Mouse (Mus musculus) hindbrain, postnatal 0 days (tissue): ENCODE data around the gene 2310022B05Rik. TPM values are rescaled to one million over a fixed set of nuclear protein-coding genes. Genes with fewer than 3 reads are reported as not detected.

Experiments used
- ATAC-seq: fragments of 200-750 bp; cut with Nextera tagmentation; 2 replicates; pipeline ENCODE4 v1.8.0; 2017; ENCODE audit warnings: mild to moderate bottlenecking, moderate TSS enrichment, moderate library complexity
- DNase-seq: peaks from one replicate; pipeline ENCODE4 v3.0.0-alpha.2; 2015; ENCODE audit warnings: low spot score
- H3K27ac ChIP-seq: fragments of 300-500 bp; sonication (generic); 2 replicates; pipeline ENCODE4 v1.5.1; 2014; ENCODE audit warnings: mild to moderate bottlenecking
- H3K27me3 ChIP-seq: fragments of 300-500 bp; sonication (generic); 2 replicates; pipeline ENCODE4 v1.6.1; 2014; ENCODE audit warnings: low read length, mixed read lengths; ENCODE audit not compliant: insufficient read depth
- H3K36me3 ChIP-seq: fragments of 300-500 bp; sonication (generic); 2 replicates; pipeline ENCODE4 v1.6.1; 2014; ENCODE audit warnings: low read length, mixed read lengths; ENCODE audit not compliant: insufficient read depth
- H3K4me1 ChIP-seq: fragments of 300-500 bp; sonication (generic); 2 replicates; pipeline ENCODE4 v1.6.1; 2014; ENCODE audit warnings: antibody characterized with exemption, low read length, mixed read lengths; ENCODE audit not compliant: insufficient read depth
- H3K4me2 ChIP-seq: fragments of 300-500 bp; sonication (generic); 2 replicates; pipeline ENCODE4 v1.6.1; 2014; ENCODE audit warnings: low read depth, mild to moderate bottlenecking, low read length, moderate library complexity, mixed read lengths
- H3K4me3 ChIP-seq: fragments of 300-500 bp; sonication (generic); 2 replicates; pipeline ENCODE4 v1.5.1; 2014; ENCODE audit warnings: low read length
- H3K9ac ChIP-seq: fragments of 300-500 bp; sonication (generic); replicated peaks from 2 replicates; pipeline ENCODE4 v1.6.1; 2014; ENCODE audit warnings: mild to moderate bottlenecking, low read length, moderate library complexity, mixed read lengths
- H3K9me3 ChIP-seq: fragments of 300-500 bp; sonication (generic); 2 replicates; pipeline ENCODE4 v1.6.1; 2016; ENCODE audit warnings: low read length, mixed read lengths
- CTCF ChIP-seq: IDR thresholded peaks from 2 replicates; pipeline ENCODE4 v1.5.1; 2016; ENCODE audit warnings: antibody characterized with exemption, control low read depth, low read depth
- WGBS: fragments of 180-500 bp; shearing (Covaris S2); extraction: QIAGEN DNeasy Blood & Tissue Kit; methylation state at CpG from one replicate; pipeline ENCODE4 v1.1.7; 2014; 5-methylcytosine and 5-hydroxymethylcytosine counted together
- polyA plus RNA-seq: library from polyadenylated mRNA; unstranded; fragments of >200 nt; fragmentation: Nextera tagmentation; extraction: Ambion mirVana; gene quantifications from 2 replicates; pipeline ENCODE4 v1.2.1, GENCODE M21; 2015
- total RNA-seq: library from RNA; depleted of rRNA; stranded (reverse); fragments of >200 nt; gene quantifications from 2 replicates; pipeline ENCODE4 v1.2.3, GENCODE M21; 2014

Gene 2310022B05Rik
- total and polyA plus RNA-seq, 2 experiments from 2014 or later: 30.2 to 106 TPM

DNA sequence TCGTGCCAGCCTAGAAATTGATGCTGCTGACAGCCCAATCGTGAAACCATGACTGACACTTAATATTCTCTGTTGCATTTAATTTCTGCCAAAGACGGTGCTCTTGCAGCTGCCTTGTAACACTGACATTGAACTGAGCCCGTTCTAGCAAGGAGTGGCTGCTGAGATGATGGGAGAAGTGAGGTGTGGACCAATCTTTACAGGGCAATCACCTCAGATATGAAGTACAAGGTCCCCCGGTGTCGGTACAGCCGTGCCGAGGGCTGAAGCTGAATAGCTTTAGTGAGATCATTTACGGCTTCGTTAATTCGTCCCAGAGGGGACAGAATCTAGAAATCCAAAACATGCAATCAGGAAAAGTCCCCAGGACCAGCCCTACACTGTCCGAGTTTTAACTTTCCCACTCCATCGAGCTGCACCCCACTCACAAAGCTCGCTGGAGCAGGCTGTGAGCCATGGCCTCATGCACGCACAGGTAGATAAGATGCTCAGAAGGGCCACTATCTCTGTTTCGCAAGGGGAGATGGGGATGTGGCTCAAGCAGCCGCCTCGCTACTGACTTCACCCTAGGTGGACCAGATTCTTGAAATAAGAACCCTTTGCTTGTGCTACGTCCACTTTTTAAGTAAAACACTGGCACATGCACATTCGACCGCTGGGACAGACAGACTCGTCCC, 32.4 kb upstream of the 2310022B05Rik start:
- whole genome bisulfite sequencing: 94% methylated on average over 22 of the region's 22 CpGs
- Histone ChIP-seq H3K4me2 (no peak overlapping the region), H3K9ac (no peak overlapping the region), H3K9me3 (no peaks in the 10 kb centered on the region), H3K4me1 (no peaks in the 10 kb centered on the region), H3K4me3 (no peak overlapping the region), H3K27ac (no peak overlapping the region), H3K27me3 (no peaks in the 10 kb centered on the region), H3K36me3 (peaks cover 49% of the 10 kb centered on the region)
- TF ChIP-seq CTCF: no peak
- ATAC-seq: no peak
- no peak for DNase-seq

DNA sequence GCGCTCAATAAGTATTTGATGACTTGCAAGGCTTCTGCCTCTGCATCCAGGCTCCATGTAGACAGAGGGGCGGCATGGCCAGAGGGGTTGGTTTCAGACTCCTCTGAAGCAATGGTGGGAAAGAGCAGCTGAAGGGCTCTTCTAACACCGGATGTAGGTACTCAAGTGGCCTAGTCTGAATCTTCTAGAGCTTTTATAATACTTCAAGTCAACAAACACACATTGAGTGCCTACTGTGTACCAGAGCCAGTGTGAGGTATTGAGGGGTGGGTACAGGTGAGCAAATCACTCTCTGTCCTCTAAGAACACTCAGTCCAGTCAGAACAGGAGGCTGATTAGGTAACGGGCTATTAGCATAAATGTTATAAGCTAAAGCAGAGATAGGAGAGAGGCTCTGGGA, 28.5 kb upstream of the 2310022B05Rik start:
- peaks cover 43% of the 10 kb centered on the region for H3K36me3 ChIP-seq
- no peaks in the 10 kb centered on the region for H3K4me1 ChIP-seq
- ATAC-seq (no peak), DNase-seq (no peak)
- no peak overlapping the region for H3K27ac ChIP-seq
- H3K27me3 ChIP-seq: no peaks in the 10 kb centered on the region
- no peaks in the 10 kb centered on the region for H3K9me3 ChIP-seq
- no peak overlapping the region for H3K4me3 ChIP-seq
- TF ChIP-seq CTCF: no peak
- WGBS: 97% methylated on average over 4 of the region's 4 CpGs
- no peak overlapping the region for H3K9ac ChIP-seq
- no peak overlapping the region for H3K4me2 ChIP-seq

DNA sequence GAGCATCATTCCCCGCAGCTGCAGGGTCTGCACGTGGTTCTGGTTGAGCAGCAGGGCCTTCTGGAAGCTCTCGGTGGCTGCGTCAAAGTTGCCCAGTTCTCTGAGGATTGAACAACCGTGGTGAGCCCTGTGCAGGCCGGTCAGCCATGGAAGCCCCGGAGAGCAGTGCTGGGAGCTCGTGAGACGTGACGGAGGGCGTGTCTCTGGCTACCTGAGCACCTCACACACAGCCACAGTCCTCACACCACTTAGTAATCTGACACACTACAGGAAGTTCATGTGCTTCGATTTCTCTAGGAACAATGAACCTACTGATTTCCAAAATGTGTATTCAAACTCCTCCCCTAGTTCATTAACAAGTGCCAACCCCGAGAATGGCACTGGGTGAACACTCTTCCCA, 25.7 kb upstream of the 2310022B05Rik start:
- DNase-seq (no peak), ATAC-seq (no peak)
- Histone ChIP-seq H3K36me3 (peaks cover 35% of the 10 kb centered on the region), H3K4me3 (no peak overlapping the region), H3K27me3 (no peaks in the 10 kb centered on the region), H3K27ac (no peak overlapping the region), H3K4me1 (no peaks in the 10 kb centered on the region), H3K4me2 (no peak overlapping the region), H3K9me3 (no peaks in the 10 kb centered on the region), H3K9ac (no peak overlapping the region)
- 93% methylated on average over 13 of the region's 13 CpGs for WGBS
- no peak for TF ChIP-seq CTCF

DNA sequence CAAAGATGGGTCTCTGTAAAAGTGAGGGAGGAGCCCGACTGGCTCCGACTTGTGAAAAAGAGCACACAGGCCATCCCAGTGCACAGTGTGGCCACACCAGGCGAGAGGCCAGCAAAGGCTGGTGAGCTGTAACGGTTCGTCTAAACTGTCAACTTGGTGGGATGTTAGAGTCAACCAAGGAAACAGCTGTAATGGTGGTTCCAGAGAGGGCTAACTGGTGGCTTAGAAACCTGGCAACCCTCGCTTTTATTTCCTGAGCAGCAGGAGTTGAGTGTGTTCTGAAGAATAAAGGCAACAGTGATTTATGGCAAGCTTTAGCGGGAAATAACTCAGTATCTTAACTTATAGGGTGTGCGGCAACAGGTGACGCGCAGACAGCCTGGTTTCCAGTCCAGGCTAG, 19.0 kb upstream of the 2310022B05Rik start:
- Histone ChIP-seq H3K9me3 (no peaks in the 10 kb centered on the region), H3K4me1 (0 out of 2 replicates have a peak, but pooled peaks cover 2% of the 10 kb centered on the region), H3K9ac (no peak overlapping the region), H3K27me3 (no peaks in the 10 kb centered on the region), H3K36me3 (peaks cover 40% of the 10 kb centered on the region; the same call in 1 of the 2 replicates), H3K27ac (no peak overlapping the region), H3K4me2 (no peak overlapping the region), H3K4me3 (no peak overlapping the region)
- DNase-seq (no peak), ATAC-seq (no peak)
- TF ChIP-seq CTCF: no peak
- 80% methylated on average over 10 of the region's 10 CpGs for WGBS

DNA sequence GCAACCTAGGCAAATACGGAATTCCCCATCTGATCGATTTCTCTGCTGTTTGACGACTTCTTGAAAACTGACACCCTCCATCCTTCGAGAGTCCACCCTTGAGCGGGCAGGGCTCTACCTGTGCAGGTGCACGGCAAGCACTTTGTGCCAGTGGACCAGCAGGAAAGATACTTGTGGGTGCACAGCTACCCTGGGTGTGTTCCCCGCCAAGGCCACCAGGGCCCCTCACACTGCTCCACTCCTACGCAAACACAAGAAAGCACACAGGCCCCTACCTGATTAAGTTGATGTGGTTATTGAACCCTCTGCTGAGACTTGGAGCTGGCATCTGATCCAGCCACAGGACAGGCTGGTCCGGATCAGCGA, 18.6 kb upstream of the 2310022B05Rik start:
- 0 out of 2 replicates have a peak, but pooled peaks cover 6% of the 10 kb centered on the region for H3K4me1 ChIP-seq
- ATAC-seq (no peak), DNase-seq (no peak)
- no peak overlapping the region for H3K4me2 ChIP-seq
- H3K9me3 ChIP-seq: no peaks in the 10 kb centered on the region
- no peaks in the 10 kb centered on the region for H3K27me3 ChIP-seq
- TF ChIP-seq CTCF: peak; percentile 26; the same call in 1 of the 2 replicates
- no peak overlapping the region for H3K4me3 ChIP-seq
- WGBS: 75% methylated on average over 10 of the region's 10 CpGs
- H3K27ac ChIP-seq: no peak overlapping the region
- peak overlapping the region; percentile 31; the same call in 1 of the 2 replicates for H3K9ac ChIP-seq
- H3K36me3 ChIP-seq: peaks cover 40% of the 10 kb centered on the region; the same call in 1 of the 2 replicates

DNA sequence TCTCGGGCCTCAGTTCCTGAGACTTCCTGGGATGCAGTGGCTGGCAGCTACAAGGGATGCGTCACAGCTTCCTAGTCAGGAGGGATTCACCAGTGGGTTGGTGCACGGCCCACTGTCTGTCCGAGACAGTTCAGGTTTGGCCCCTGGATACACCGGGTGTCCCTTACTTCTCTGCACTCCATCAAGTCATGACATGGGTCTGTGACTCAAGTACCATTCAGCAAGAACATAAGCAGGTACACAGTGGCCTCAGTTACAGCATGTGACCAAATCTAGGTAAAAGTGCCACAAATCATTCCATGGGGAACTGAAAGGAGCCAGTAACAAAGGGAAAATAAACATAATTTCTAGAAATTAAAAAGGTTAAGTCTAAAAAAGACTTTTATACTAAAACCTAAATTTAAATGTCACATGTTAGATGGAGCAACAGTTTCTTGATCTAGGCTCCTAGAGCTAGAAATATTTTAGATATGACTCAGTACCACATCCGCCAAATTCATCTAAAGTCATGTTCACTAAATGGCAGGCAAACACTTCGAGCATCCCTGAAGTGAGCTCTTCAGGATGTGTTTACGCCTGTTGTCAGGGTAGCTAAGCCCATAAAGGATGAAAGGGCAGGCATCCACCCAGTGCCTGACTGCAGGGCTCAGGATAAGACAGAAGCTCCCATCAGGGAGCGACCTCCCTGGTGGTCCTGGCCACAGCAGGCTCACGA, 18.1 kb upstream of the 2310022B05Rik start:
- 76% methylated on average over 10 of the region's 10 CpGs for WGBS
- DNase-seq (no peak), ATAC-seq (no peak)
- Histone ChIP-seq H3K36me3 (peaks cover 40% of the 10 kb centered on the region; the same call in 1 of the 2 replicates), H3K9ac (peak overlapping the region; percentile 31; the same call in 1 of the 2 replicates), H3K4me2 (no peak overlapping the region), H3K27ac (no peak overlapping the region), H3K4me3 (no peak overlapping the region), H3K27me3 (no peaks in the 10 kb centered on the region), H3K4me1 (0 out of 2 replicates have a peak, but pooled peaks cover 8% of the 10 kb centered on the region), H3K9me3 (no peaks in the 10 kb centered on the region)
- no peak for TF ChIP-seq CTCF
